Mouse (Mus musculus): ENCODE data around the gene Gm28305. TPM values are rescaled to one million over a fixed set of nuclear protein-coding genes. Genes with fewer than 3 reads are reported as not detected.

Gm28305 gene
- total and polyA plus RNA-seq, 3 experiments = not detected

GRCm38 (mm10) chr9:104080038-104080437 lies 39.6 kb downstream of the Gm28305 start:
- dilution Hi-C loops (cut with MboI; ENCODE audit: extremely low pct_ligation_motif_present, extremely low pct_unique_long_range_greater_than_20kb, low sequenced_read_pairs) = no loop called here
- TF ChIP-seq JUND (conservative IDR thresholded peaks at IDR 0.05; ENCODE audit: low read depth, low read length) (no peak), CHD2 (IDR thresholded peaks at IDR 0.05; ENCODE audit: low read length) (no peak), USF2 (conservative IDR thresholded peaks at IDR 0.05; ENCODE audit: low read depth, low read length) (no peak), MEF2A (IDR thresholded peaks at IDR 0.05; ENCODE audit: borderline replicate concordance, low read depth, low read length) (no peak), USF1 (IDR thresholded peaks at IDR 0.05; ENCODE audit: low read depth, low read length) (no peak), E2F4 (IDR thresholded peaks at IDR 0.05; ENCODE audit: insufficient replicate concordance, low read depth, low read length) (no peak), ZNF384 (IDR thresholded peaks at IDR 0.05; ENCODE audit: low read depth, low read length) (no peak), RAD21 (IDR thresholded peaks at IDR 0.05; ENCODE audit: low read depth, low read length) (no peak), NRF1 (IDR thresholded peaks at IDR 0.05; ENCODE audit: low read depth, low read length) (no peak), IRF4 (IDR thresholded peaks at IDR 0.05; ENCODE audit: low read depth, low read length) (no peak), MYC (IDR thresholded peaks at IDR 0.05; ENCODE audit: low read depth, low read length) (no peak), MAFK (IDR thresholded peaks at IDR 0.05; ENCODE audit: insufficient replicate concordance, low read length) (no peak)
- no peak for DNase-seq (ENCODE audit: extremely low read depth)
- in situ Hi-C loops (cut with MboI; ENCODE audit: low pct_ligation_motif_present, low pct_unique_long_range_greater_than_20kb, low sequenced_read_pairs) = no loop called here
- H3K4me2 ChIP-seq (ENCODE audit: insufficient read depth, low read depth, poor library complexity, severe bottlenecking) = no peak overlapping the region
- H3K9me3 ChIP-seq (replicated peaks; ENCODE audit: low read length) = no peaks in the 10 kb centered on the region
- no peak overlapping the region for H3K4me3 ChIP-seq (replicated peaks in 1 of 3; ENCODE audit: low read depth in 2 of 3, low read length in 2 of 3, poor library complexity in 1 of 3)
- H3K79me2 ChIP-seq (replicated peaks; ENCODE audit: control insufficient read depth, extremely low read depth, insufficient read depth, poor library complexity, severe bottlenecking) = no peaks in the 10 kb centered on the region
- no peaks in the 10 kb centered on the region for H3K27me3 ChIP-seq (replicated peaks)
- no peak overlapping the region for H3K27ac ChIP-seq (ENCODE audit: insufficient read depth, low read depth)
- peaks cover 17 to 65% of the 10 kb centered on the region in 2 experiments for H3K36me3 ChIP-seq (replicated peaks in 1 of 2; ENCODE audit: control insufficient read depth in 1 of 2, insufficient read depth in 1 of 2, low read length in 1 of 2)
- no peak overlapping the region for H3K9ac ChIP-seq (ENCODE audit: insufficient read depth, low read depth)
- H3K4me1 ChIP-seq (ENCODE audit: control insufficient read depth in 1 of 2, insufficient read depth in 2 of 2) = no peaks in the 10 kb centered on the region

GRCm38 (mm10) chr9:104085730-104086429 lies 45.4 kb downstream of the Gm28305 start:
- dilution Hi-C loops (cut with MboI; ENCODE audit: extremely low pct_ligation_motif_present, extremely low pct_unique_long_range_greater_than_20kb, low sequenced_read_pairs) = no loop called here
- Histone ChIP-seq H3K36me3 (replicated peaks in 1 of 2; ENCODE audit: control insufficient read depth in 1 of 2, insufficient read depth in 1 of 2, low read length in 1 of 2) (peaks cover 12 to 50% of the 10 kb centered on the region in 2 experiments), H3K27me3 (replicated peaks) (no peaks in the 10 kb centered on the region), H3K79me2 (replicated peaks; ENCODE audit: control insufficient read depth, extremely low read depth, insufficient read depth, poor library complexity, severe bottlenecking) (no peaks in the 10 kb centered on the region), H3K9me3 (replicated peaks; ENCODE audit: low read length) (no peaks in the 10 kb centered on the region), H3K4me1 (ENCODE audit: control insufficient read depth in 1 of 2, insufficient read depth in 2 of 2) (no peaks in the 10 kb centered on the region), H3K9ac (ENCODE audit: insufficient read depth, low read depth) (no peak overlapping the region), H3K4me2 (ENCODE audit: insufficient read depth, low read depth, poor library complexity, severe bottlenecking) (no peak overlapping the region), H3K4me3 (replicated peaks in 1 of 3; ENCODE audit: low read depth in 2 of 3, low read length in 2 of 3, poor library complexity in 1 of 3) (no peak overlapping the region), H3K27ac (ENCODE audit: insufficient read depth, low read depth) (no peak overlapping the region)
- in situ Hi-C loops (cut with MboI; ENCODE audit: low pct_ligation_motif_present, low pct_unique_long_range_greater_than_20kb, low sequenced_read_pairs) = no loop called here
- DNase-seq (ENCODE audit: extremely low read depth) = no peak
- TF ChIP-seq ZC3H11A (IDR thresholded peaks at IDR 0.05; ENCODE audit: low read depth, low read length) (no peak), KAT2A (IDR thresholded peaks at IDR 0.05; ENCODE audit: insufficient replicate concordance, low read length) (no peak), GABPA (IDR thresholded peaks at IDR 0.05; ENCODE audit: insufficient replicate concordance, low read depth, low read length) (no peak)
